Mouse (Mus musculus): ENCODE measurements around the gene Slc44a5. TPM values are rescaled to one million over a fixed set of nuclear protein-coding genes. Genes with fewer than 3 reads are reported as not detected.

Slc44a5 gene
- polyA plus RNA-seq, 1 experiment from 2014 or later = 9.3 TPM

GRCm38 (mm10) chr3:154081687-154082086, 108.5 kb downstream of the Slc44a5 start:
- H3K36me3 ChIP-seq (ENCODE audit: control insufficient read depth, insufficient read depth, low read length) = no peaks in the 10 kb centered on the region
- 0 out of 2 replicates have a peak overlapping the region, but pooled peaks have one; percentile 1 for H3K9ac ChIP-seq (ENCODE audit: low read depth, low read length)
- H3K4me3 ChIP-seq (ENCODE audit: low read depth, low read length) = no peak overlapping the region
- H3K27me3 ChIP-seq (ENCODE audit: control insufficient read depth, insufficient read depth, low read depth, low read length) = no peaks in the 10 kb centered on the region
- ATAC-seq = peak; percentile 54
- WGBS = 32% methylated on average over 12 of the region's 12 CpGs
- H3K4me1 ChIP-seq (ENCODE audit: control insufficient read depth, insufficient read depth, low read length) = peaks cover 18% of the 10 kb centered on the region
- no peaks in the 10 kb centered on the region for H3K9me3 ChIP-seq (replicated peaks; ENCODE audit: control insufficient read depth, low read length, poor library complexity, severe bottlenecking)
- H3K4me2 ChIP-seq (ENCODE audit: low read length) = peak overlapping the region; percentile 33
- peak overlapping the region; percentile 47; the same call in 1 of the 2 replicates for H3K27ac ChIP-seq (ENCODE audit: low read length)

DNA sequence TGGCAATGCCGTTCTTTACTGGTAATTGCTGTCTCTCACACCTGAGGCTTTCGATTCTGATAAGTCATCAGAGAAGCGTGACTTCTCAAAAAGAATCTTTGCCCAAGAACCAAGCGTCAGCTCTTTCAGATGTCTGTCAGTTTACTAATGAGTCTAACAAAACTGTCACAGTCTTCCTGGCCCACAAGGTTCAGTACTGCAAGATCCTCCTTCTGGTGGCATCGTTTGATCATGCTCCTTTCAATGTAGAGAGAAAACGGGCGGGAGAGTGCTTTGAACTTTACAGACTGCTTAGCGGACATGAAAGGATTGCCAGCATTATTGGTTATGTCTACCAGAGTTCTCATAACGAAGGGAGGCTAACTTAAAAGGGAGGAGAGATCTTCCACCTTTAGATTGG, 109.0 kb downstream of the Slc44a5 start:
- Histone ChIP-seq H3K27me3 (ENCODE audit: control insufficient read depth, insufficient read depth, low read depth, low read length) (no peaks in the 10 kb centered on the region), H3K27ac (ENCODE audit: low read length) (peak overlapping the region; percentile 63), H3K36me3 (ENCODE audit: control insufficient read depth, insufficient read depth, low read length) (no peaks in the 10 kb centered on the region), H3K4me3 (ENCODE audit: low read depth, low read length) (no peak overlapping the region), H3K9ac (ENCODE audit: low read depth, low read length) (no peak overlapping the region), H3K4me1 (ENCODE audit: control insufficient read depth, insufficient read depth, low read length) (peaks cover 18% of the 10 kb centered on the region), H3K4me2 (ENCODE audit: low read length) (peak overlapping the region; percentile 33), H3K9me3 (replicated peaks; ENCODE audit: control insufficient read depth, low read length, poor library complexity, severe bottlenecking) (no peaks in the 10 kb centered on the region)
- WGBS = 15% methylated on average over 9 of the region's 9 CpGs
- peak; percentile 60 for ATAC-seq

DNA sequence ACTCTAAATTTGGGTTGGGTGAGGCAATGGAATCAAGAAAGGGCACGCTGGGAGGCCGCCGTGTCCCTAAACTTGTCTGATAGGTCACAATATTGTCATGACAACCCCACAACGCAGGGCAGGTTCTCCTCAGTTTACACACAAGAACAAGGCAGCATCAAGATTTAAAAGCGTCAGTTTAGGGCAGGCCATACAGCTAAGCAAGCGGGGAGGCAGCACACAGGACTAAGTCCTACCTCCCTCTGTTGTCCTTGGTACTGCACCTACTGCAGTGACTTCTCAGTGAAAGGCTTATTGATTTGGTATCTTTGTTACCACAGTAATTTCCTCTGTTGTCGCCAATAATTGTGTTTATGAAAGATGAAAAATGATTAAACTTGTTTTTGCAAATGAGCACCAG, 109.7 kb downstream of the Slc44a5 start:
- H3K4me1 ChIP-seq (ENCODE audit: control insufficient read depth, insufficient read depth, low read length) = peaks cover 18% of the 10 kb centered on the region
- H3K9ac ChIP-seq (ENCODE audit: low read depth, low read length) = no peak overlapping the region
- H3K36me3 ChIP-seq (ENCODE audit: control insufficient read depth, insufficient read depth, low read length) = no peaks in the 10 kb centered on the region
- 52% methylated on average over 7 of the region's 7 CpGs for WGBS
- H3K4me2 ChIP-seq (ENCODE audit: low read length) = no peak overlapping the region
- no peaks in the 10 kb centered on the region for H3K9me3 ChIP-seq (replicated peaks; ENCODE audit: control insufficient read depth, low read length, poor library complexity, severe bottlenecking)
- H3K27me3 ChIP-seq (ENCODE audit: control insufficient read depth, insufficient read depth, low read depth, low read length) = no peaks in the 10 kb centered on the region
- H3K27ac ChIP-seq (ENCODE audit: low read length) = peak overlapping the region; percentile 63; the same call in 1 of the 2 replicates
- H3K4me3 ChIP-seq (ENCODE audit: low read depth, low read length) = no peak overlapping the region
- ATAC-seq = peak; percentile 66; the same call in 1 of the 2 replicates

- Histone ChIP-seq H3K9me3 (replicated peaks; ENCODE audit: control insufficient read depth, low read length, poor library complexity, severe bottlenecking) (no peaks in the 10 kb centered on the region), H3K4me1 (ENCODE audit: control insufficient read depth, insufficient read depth, low read length) (peaks cover 4% of the 10 kb centered on the region; the same call in 1 of the 2 replicates), H3K4me2 (ENCODE audit: low read length) (no peak overlapping the region), H3K27me3 (ENCODE audit: control insufficient read depth, insufficient read depth, low read depth, low read length) (no peaks in the 10 kb centered on the region), H3K36me3 (ENCODE audit: control insufficient read depth, insufficient read depth, low read length) (no peaks in the 10 kb centered on the region), H3K27ac (ENCODE audit: low read length) (no peak overlapping the region), H3K9ac (ENCODE audit: low read depth, low read length) (no peak overlapping the region), H3K4me3 (ENCODE audit: low read depth, low read length) (no peak overlapping the region)
- 82% methylated on average over 5 of the region's 5 CpGs for WGBS
- ATAC-seq = no peak
These were observed 116.8 kb downstream of the Slc44a5 start for GRCm38 (mm10) chr3:154089996-154090395.

- Histone ChIP-seq H3K4me2 (ENCODE audit: low read length) (no peak overlapping the region), H3K36me3 (ENCODE audit: control insufficient read depth, insufficient read depth, low read length) (no peaks in the 10 kb centered on the region), H3K4me3 (ENCODE audit: low read depth, low read length) (no peak overlapping the region), H3K4me1 (ENCODE audit: control insufficient read depth, insufficient read depth, low read length) (peaks cover 4% of the 10 kb centered on the region; the same call in 1 of the 2 replicates), H3K9ac (ENCODE audit: low read depth, low read length) (no peak overlapping the region), H3K9me3 (replicated peaks; ENCODE audit: control insufficient read depth, low read length, poor library complexity, severe bottlenecking) (no peaks in the 10 kb centered on the region), H3K27me3 (ENCODE audit: control insufficient read depth, insufficient read depth, low read depth, low read length) (no peaks in the 10 kb centered on the region), H3K27ac (ENCODE audit: low read length) (peak overlapping the region; percentile 36; the same call in 1 of the 2 replicates)
- peak; percentile 61 for ATAC-seq
- 67% methylated on average over 15 of the region's 15 CpGs for WGBS
These were observed 118.5 kb downstream of the Slc44a5 start for GRCm38 (mm10) chr3:154091468-154092338.

DNA sequence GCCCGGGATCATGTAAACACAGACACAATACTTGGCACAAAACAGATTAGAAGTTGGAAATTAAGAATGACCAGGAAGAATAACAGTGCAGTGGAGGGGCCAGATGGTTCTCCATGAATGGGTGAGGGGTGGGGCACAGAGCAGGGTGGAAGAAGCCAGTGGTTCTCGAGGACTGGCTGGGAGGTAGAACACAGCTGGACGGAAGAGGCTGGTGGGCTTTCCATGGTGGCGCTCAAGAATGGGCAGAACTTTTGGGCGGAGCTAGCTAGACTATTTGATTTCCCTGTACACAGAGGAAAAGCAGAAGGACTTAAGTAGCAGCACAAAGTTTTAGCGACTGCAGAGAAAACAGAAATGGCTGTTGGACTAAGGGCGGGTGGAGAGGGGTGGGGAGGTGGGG, 119.2 kb downstream of the Slc44a5 start:
- H3K27me3 ChIP-seq (ENCODE audit: control insufficient read depth, insufficient read depth, low read depth, low read length) = no peaks in the 10 kb centered on the region
- H3K27ac ChIP-seq (ENCODE audit: low read length) = peak overlapping the region; percentile 36; the same call in 1 of the 2 replicates
- no peaks in the 10 kb centered on the region for H3K36me3 ChIP-seq (ENCODE audit: control insufficient read depth, insufficient read depth, low read length)
- no peaks in the 10 kb centered on the region for H3K9me3 ChIP-seq (replicated peaks; ENCODE audit: control insufficient read depth, low read length, poor library complexity, severe bottlenecking)
- no peak overlapping the region for H3K4me3 ChIP-seq (ENCODE audit: low read depth, low read length)
- peaks cover 4% of the 10 kb centered on the region; the same call in 1 of the 2 replicates for H3K4me1 ChIP-seq (ENCODE audit: control insufficient read depth, insufficient read depth, low read length)
- no peak overlapping the region for H3K4me2 ChIP-seq (ENCODE audit: low read length)
- no peak overlapping the region for H3K9ac ChIP-seq (ENCODE audit: low read depth, low read length)
- 47% methylated on average over 7 of the region's 7 CpGs for WGBS
- no peak for ATAC-seq

DNA sequence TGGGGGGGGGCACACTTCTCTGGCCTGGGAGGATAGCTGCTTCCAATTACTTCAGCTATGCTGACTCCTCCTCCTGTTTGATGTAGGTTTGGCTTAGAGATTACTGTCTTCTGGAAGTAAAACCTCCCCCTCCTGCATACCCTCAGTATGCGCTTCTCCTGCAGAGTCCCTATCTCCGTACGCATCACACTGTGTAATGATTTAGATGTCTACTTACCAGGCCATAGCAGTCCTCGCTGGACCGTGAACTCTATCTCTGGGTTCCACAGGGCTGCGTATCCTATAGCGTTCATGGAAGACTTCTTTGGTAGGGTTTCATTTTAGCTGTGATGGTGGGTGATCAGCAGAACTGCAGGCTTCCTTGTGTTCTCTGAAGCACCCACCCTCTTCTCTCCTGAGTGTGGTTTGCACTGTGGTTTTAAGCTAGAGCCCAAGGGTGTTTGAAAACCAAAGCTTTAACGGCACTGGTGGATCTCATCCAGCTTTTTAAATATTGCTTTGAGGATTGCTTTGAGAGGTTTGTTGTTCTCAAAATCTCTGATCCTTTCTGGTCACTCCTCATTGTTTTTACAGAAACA, 120.6 kb downstream of the Slc44a5 start:
- Histone ChIP-seq H3K4me2 (ENCODE audit: low read length) (no peak overlapping the region), H3K27me3 (ENCODE audit: control insufficient read depth, insufficient read depth, low read depth, low read length) (no peaks in the 10 kb centered on the region), H3K9ac (ENCODE audit: low read depth, low read length) (no peak overlapping the region), H3K4me3 (ENCODE audit: low read depth, low read length) (no peak overlapping the region), H3K9me3 (replicated peaks; ENCODE audit: control insufficient read depth, low read length, poor library complexity, severe bottlenecking) (no peaks in the 10 kb centered on the region), H3K36me3 (ENCODE audit: control insufficient read depth, insufficient read depth, low read length) (no peaks in the 10 kb centered on the region), H3K27ac (ENCODE audit: low read length) (no peak overlapping the region), H3K4me1 (ENCODE audit: control insufficient read depth, insufficient read depth, low read length) (peaks cover 4% of the 10 kb centered on the region; the same call in 1 of the 2 replicates)
- no peak for ATAC-seq
- WGBS = 65% methylated on average over 8 of the region's 8 CpGs

GRCm38 (mm10) chr3:154101671-154102070, 128.4 kb downstream of the Slc44a5 start:
- Histone ChIP-seq H3K4me3 (ENCODE audit: low read depth, low read length) (no peak overlapping the region), H3K4me1 (ENCODE audit: control insufficient read depth, insufficient read depth, low read length) (no peaks in the 10 kb centered on the region), H3K27ac (ENCODE audit: low read length) (no peak overlapping the region), H3K36me3 (ENCODE audit: control insufficient read depth, insufficient read depth, low read length) (no peaks in the 10 kb centered on the region), H3K27me3 (ENCODE audit: control insufficient read depth, insufficient read depth, low read depth, low read length) (no peaks in the 10 kb centered on the region), H3K9ac (ENCODE audit: low read depth, low read length) (no peak overlapping the region), H3K9me3 (replicated peaks; ENCODE audit: control insufficient read depth, low read length, poor library complexity, severe bottlenecking) (no peaks in the 10 kb centered on the region), H3K4me2 (ENCODE audit: low read length) (no peak overlapping the region)
- WGBS = 84% methylated on average over 9 of the region's 9 CpGs
- ATAC-seq = no peak

- WGBS = 84% methylated on average over 5 of the region's 5 CpGs
- no peaks in the 10 kb centered on the region for H3K4me1 ChIP-seq (ENCODE audit: control insufficient read depth, insufficient read depth, low read length)
These were observed 137.3 kb downstream of the Slc44a5 start for GRCm38 (mm10) chr3:154110528-154110927.

More at GRCm38 (mm10) chr3:154110528-154110927, 137.3 kb downstream of the Slc44a5 start:
- H3K4me3 ChIP-seq (ENCODE audit: low read depth, low read length) = no peak overlapping the region
- ATAC-seq = no peak
- H3K4me2 ChIP-seq (ENCODE audit: low read length) = no peak overlapping the region
- H3K9me3 ChIP-seq (replicated peaks; ENCODE audit: control insufficient read depth, low read length, poor library complexity, severe bottlenecking) = no peaks in the 10 kb centered on the region
- H3K27ac ChIP-seq (ENCODE audit: low read length) = no peak overlapping the region
- no peaks in the 10 kb centered on the region for H3K27me3 ChIP-seq (ENCODE audit: control insufficient read depth, insufficient read depth, low read depth, low read length)
- H3K9ac ChIP-seq (ENCODE audit: low read depth, low read length) = no peak overlapping the region
- no peaks in the 10 kb centered on the region for H3K36me3 ChIP-seq (ENCODE audit: control insufficient read depth, insufficient read depth, low read length)
